Mouse (Mus musculus) megakaryocyte-erythroid progenitor cell, adult 5-6 weeks (primary cell): Measurements from ENCODE around the gene Stox1. TPM values are rescaled to one million over a fixed set of nuclear protein-coding genes. Genes with fewer than 3 reads are reported as not detected.

Experiments
- ATAC-seq: replicated peaks from 2 replicates; pipeline ENCODE4 v1.8.0; 2016; ENCODE audit warnings: mild to moderate bottlenecking, inconsistent platforms; ENCODE audit not compliant: severe bottlenecking, poor library complexity, low FRiP score, low TSS enrichment
- total RNA-seq, 2 experiments: library from RNA; stranded (forward) in 1 of 2; stranded (reverse) in 1 of 2; fragments of 200-1000, 215-1000 nt in 1 of 2; fragments of >200 nt in 1 of 2; fragmentation: Nextera tagmentation in 1 of 2; gene quantifications; 2 replicates each; pipeline ENCODE4 v1.2.3; 2014 to 2017

Gene Stox1
- total RNA-seq, 2 experiments from 2014 or later: not detected

DNA sequence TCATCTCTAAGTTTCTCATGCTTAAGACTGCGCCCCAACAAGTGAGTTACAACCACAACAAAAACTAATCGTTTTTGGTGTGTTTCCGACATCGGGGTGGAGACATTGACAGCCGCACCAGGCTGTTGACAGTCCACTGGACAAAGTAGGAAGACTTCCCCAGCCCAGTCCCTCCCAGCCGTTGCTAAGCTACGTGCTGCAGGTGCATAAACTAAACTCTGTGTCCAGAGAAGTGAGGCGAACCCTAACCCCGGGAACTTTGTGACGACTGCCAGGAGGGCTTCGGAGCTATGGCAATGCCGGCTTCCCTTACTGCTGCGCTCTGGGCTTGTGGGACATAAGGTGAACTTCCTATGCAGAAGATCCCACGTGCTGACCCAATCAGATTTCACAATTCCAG lies 56.7 kb downstream of the Stox1 start:
- ATAC-seq: no peak

DNA sequence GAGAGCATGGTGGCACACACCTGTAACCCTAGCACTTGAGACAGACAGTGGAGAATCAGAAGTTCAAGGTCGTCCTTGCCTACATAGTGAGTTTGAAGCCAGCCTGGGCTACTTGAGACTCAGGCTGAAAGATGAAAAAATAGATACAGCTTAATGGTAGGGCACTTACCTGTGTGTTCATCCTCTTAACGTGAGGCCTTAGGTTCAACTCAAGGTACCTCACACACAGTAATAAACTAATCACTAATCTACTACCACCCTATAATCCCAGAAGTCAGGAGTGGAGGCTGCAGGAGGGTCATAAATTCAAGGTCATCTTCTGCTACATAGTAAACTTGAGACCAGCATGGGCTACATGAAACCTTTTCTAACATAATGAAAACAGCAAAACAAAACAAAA lies 57.5 kb downstream of the Stox1 start:
- ATAC-seq: no peak

DNA sequence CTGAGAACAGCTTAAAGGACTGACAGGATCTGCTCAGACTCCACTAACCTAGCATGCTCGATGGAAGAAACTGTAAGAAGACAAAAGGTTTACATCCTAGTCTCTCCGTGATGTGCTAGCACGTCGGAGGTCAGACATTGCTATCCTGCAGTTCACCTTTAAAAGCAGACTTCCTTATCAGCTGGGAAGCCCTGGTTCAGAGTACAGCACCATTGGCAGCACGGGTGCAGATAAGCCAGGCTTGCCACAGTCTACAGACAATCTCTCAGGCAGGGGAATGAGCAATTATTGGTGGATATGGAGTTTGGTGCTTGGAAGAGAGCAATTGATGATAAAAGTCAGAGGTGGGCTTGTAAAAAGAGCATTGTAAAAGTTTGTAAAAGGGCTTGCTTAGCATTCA lies 57.9 kb downstream of the Stox1 start:
- ATAC-seq: peak; percentile 86

DNA sequence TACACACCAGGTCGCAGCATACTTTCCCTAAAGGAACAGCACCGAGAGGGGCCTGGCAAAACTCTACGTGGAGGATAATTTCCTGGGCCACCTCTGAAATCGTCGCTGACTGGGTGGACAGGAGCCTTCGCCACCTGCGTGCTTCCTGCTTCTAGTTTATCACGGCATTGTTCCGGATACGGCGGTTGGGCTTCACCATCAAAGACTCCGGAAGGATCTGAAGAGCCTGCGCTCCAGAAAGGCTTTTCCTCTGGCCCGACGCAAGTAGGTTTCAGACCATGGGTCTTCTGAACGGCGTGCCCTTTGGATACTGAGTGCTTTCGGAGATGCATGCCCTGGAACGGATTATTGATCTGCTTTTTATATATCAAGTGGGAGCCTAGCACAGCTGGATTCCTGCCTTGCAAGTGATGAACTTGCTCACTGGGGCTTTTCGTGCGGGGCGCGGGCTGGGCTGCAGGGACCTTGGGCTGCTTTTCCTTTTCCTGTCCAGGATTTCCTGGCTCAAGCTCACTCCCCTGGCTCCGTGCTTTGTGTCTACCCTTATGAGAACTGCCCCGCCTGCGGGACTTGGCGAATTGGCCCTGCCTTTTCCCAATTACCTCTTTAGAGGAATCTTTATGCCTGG lies 60.9 kb downstream of the Stox1 start:
- peak; percentile 46; the same call in 1 of the 2 replicates for ATAC-seq

DNA sequence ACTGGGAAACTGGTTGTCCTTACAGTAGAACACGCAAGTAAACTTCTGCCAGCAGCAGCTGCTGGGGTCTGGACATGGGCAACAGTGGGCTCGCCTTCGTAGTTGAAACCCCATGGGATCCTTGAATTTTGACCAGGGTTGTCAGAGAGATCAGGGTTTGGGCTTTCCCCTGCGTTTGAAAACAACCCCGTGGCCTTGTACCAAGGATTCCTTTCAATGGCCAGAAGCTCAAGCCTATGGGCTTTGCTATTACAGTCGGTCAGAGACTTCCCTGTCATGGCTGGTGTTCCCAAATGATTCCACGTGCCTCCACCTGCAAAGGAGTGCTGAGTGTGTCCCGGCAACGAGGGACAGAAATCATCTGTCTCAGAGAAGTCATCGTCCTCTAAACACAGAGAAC lies 61.8 kb downstream of the Stox1 start:
- ATAC-seq: no peak

DNA sequence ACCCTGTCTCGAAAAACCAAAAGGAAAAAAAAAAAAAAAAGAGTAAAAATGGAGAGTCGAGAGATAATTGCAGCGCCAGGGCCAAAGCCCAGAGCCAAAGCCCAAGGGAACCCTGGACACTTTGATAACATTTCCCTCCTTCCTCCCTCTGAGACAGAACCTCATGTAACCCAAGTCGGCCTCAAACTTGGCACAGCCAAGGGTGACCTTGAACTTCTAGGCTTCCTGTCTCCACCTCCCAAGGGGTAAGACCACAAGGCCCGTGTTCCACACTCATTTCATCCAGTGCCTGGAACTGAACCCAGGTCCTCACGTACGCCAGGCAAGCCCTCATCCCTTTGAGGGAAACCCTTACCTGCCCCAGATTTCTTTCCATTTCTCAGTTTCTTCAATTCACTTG lies 69.2 kb downstream of the Stox1 start:
- no peak for ATAC-seq

DNA sequence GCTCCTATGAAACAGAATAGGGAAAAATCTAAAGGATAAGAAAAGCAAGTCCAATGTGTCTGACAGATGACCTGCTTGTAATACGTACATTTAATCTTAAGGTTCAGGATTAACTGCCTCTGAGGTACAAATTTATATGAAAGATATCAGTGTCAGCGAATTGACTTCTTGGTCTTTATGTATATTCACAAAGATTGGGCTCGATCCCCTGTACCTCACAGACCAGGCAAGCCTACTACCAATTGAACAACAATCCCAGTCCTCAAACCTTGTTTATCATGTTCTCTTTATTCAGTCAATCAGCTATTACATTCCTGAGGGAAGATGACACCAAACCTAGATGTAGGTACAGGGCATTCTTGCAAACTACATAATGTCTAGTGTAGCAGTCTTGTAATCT lies 74.0 kb downstream of the Stox1 start:
- no peak for ATAC-seq

DNA sequence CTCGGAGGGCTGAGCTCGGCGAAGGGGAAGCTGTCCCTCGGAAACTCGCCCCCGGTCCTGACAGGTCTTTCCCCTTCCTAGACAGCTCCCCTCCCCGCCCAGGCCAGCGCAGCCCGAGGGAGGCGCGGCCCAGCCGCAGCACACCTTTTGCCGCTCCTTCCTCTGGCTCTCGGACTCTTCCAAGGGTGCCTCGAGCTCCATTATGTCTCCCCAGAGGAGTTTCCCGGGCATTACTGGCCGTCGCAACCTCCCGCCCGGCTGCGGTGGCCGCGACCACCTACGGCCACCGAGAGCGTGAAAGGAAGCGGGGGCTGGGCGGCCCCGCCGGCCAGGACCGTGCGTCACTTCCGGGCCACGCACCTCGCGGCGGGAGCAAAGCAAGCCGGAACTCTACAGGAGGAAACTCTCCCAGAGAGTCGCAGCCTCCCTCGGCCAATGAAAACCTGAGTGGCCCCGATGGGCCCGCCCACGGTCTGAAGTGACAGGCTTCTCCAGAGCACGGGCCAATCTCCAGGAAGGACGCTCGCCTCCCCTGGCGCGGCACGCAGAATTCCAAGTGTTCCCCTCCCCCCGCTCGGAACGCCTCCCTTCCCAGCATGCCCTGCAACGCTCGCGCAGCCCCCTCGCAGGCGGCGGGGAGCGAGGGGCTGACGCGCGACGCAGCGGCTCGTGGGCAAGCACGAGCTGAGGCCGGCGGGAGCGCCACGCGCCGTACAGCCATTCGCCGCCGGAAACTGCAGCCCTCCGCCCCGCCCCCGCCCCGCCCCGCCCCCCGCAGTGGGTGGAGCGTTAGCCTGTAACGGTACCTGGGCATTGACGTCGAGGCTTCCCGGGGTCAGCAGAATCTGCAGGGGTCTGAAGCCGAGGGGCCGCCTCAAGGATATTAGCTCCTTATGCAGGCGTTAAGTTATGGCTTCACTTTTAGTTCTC lies 74.8 kb downstream of the Stox1 start, which contains the start of gene Ddx50:
Ddx50 (minus strand) TSS at position 338 of the 930 bp plus-strand sequence.
- ATAC-seq: peak; percentile 96

DNA sequence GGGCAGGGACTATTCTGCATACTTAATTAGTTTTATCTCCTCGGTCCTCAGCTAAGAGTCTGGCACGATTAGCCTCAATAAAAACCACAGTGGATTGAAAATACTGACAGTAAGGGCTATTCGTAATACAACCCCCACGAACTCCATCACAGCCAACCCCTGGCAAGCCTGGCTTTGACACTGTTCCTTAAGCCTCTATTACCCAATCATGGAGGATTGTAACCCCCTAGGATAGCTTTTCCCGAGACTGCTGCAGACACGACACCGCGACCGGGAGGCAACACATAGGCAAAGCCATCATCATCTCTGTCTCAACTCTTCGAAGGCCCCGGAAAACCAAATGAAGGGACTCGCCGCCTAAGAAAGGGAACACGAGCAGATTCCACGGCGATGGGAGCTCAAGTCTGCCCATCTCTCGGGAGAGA lies 75.6 kb downstream of the Stox1 start:
- peak; percentile 53 for ATAC-seq

Other genes with a start within 250 kb of the Stox1 start
- gene Vps26a, start 239.3 kb downstream of the Stox1 start, total RNA-seq (2014; fragmentation: Nextera tagmentation): 44.1 and 55.2 TPM in 2 replicates
- gene Vps26a, start 239.3 kb downstream of the Stox1 start, total RNA-seq (2017): 75.5 and 79.0 TPM in 2 replicates
- 322 and 332 TPM in 2 replicates for gene Srgn, start 198.7 kb downstream of the Stox1 start, total RNA-seq (2014; fragmentation: Nextera tagmentation)
- gene Srgn, start 198.7 kb downstream of the Stox1 start, total RNA-seq (2017): 732 and 1,011 TPM in 2 replicates
- gene Kif1bp, start 147.7 kb downstream of the Stox1 start, total RNA-seq (2014; fragmentation: Nextera tagmentation): 18.5 and 25.1 TPM in 2 replicates
- 18.7 and 20.9 TPM in 2 replicates for gene Kif1bp, start 147.7 kb downstream of the Stox1 start, total RNA-seq (2017)
- gene Ddx21, start 123.8 kb downstream of the Stox1 start, total RNA-seq (2014; fragmentation: Nextera tagmentation): 183 and 189 TPM in 2 replicates
- 338 and 364 TPM in 2 replicates for gene Ddx21, start 123.8 kb downstream of the Stox1 start, total RNA-seq (2017)
- gene Ddx50, start 74.9 kb downstream of the Stox1 start, total RNA-seq (2014; fragmentation: Nextera tagmentation): 95.7 and 110 TPM in 2 replicates
- 92.5 and 102 TPM in 2 replicates for gene Ddx50, start 74.9 kb downstream of the Stox1 start, total RNA-seq (2017)
- 139 and 161 TPM in 2 replicates for gene Ccar1, start 66.2 kb upstream of the Stox1 start, total RNA-seq (2014; fragmentation: Nextera tagmentation)
- gene Ccar1, start 66.2 kb upstream of the Stox1 start, total RNA-seq (2017): 144 and 200 TPM in 2 replicates
- gene Tet1, start 182.9 kb upstream of the Stox1 start, total RNA-seq (2014; fragmentation: Nextera tagmentation): 15.2 and 15.8 TPM in 2 replicates
- 5.0 and 11.6 TPM in 2 replicates for gene Tet1, start 182.9 kb upstream of the Stox1 start, total RNA-seq (2017)
- gene Slc25a16, start 194.5 kb upstream of the Stox1 start, total RNA-seq (2014; fragmentation: Nextera tagmentation): 15.4 and 20.4 TPM in 2 replicates
- gene Slc25a16, start 194.5 kb upstream of the Stox1 start, total RNA-seq (2017): 22.1 and 25.7 TPM in 2 replicates
- 61.7 and 63.1 TPM in 2 replicates for gene Dna2, start 220.9 kb upstream of the Stox1 start, total RNA-seq (2014; fragmentation: Nextera tagmentation)
- 41.9 and 42.8 TPM in 2 replicates for gene Dna2, start 220.9 kb upstream of the Stox1 start, total RNA-seq (2017)